Mouse (Mus musculus) MN1 (cell line): ENCODE measurements at regions not wholly inside any gene's neighbourhood (a gene's known extent, or its start where the extent isn't known, plus 50 kb on each side); places are given as distances from the start of the nearest gene placed in this dataset.
"Not testable (repeated sequence)": the region's sequence is repeated elsewhere in the genome, so short reads cannot be mapped to it uniquely, and the experiment has no call there.

Source experiments
- DNase-seq: peaks from one replicate; pipeline ENCODE4 v3.0.0-alpha.2; 2016; ENCODE audit warnings: low spot score

DNA sequence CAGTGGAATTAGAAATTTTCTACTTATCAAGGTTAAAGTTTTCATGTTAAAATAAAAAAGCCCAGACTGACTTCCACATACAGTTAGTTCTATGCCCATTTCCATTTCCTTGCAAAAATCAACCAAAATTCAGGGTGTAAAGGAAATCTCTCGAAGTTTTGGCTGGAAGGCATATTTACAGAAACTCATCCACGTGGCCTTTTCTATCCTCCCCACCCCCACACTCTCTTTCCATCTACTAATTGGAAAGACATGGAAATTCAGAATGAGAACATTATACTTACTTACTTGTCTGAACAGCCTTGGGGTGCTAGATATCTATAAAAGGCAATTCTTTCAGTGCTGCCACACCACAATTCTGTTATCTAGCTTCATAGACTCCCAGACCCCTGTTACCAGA lies 139.9 kb upstream of the Mpdz start:
- DNase-seq, result no peak

DNA sequence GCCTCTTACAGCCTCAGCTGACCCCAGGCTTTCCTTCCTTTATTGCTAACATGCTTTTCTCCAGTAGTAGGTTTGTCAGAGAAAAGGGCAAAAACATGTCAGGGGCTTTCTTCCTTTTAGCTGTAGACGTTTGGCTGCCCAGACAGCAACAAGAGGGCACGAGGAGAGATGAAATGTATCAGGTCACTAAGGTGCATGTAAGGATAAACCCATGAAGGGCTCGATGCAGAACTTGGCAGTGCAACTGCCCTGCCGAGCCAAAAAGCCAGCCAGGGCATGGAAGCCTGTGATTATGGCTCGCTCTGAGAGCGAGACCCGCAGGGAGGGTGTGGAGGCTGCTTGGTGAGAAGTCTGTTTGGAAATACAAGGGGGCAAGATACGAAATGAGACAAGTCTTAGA lies 137.9 kb upstream of the Mpdz start:
- DNase-seq, result no peak

DNA sequence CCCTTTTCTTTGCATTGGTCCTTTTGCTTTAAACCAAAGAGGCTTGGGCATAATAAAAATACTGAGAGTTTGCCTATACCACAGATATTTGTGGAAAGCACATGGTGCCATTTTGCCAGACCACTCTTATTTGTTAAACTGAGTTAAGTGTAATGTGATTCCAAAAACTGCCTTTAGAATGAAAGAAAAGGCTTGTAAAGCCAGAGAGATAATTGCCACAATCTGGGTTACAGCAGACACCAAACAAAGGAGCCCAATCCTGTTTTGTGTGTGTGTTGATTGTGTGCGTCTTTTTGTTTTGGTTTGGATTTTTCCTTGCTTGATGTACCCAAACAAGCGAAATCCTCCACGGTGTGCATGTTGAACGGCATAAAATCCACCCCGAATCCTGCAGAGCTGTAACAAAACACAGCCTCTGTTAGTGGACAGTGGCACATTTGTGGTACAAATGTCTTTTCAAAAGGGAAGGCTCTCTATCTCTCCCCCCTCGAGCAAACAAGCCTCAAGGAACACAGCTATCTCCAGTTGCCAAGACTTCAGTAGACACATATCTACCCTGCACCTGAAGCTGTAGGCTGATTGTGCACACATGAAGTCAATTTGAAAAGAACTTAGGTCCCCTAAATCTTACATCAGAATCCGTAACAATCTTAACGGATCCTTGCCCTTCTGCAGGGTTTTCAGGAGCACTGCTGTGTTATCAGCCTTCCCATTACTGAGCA lies 136.9 kb upstream of the Mpdz start:
- DNase-seq, result no peak

DNA sequence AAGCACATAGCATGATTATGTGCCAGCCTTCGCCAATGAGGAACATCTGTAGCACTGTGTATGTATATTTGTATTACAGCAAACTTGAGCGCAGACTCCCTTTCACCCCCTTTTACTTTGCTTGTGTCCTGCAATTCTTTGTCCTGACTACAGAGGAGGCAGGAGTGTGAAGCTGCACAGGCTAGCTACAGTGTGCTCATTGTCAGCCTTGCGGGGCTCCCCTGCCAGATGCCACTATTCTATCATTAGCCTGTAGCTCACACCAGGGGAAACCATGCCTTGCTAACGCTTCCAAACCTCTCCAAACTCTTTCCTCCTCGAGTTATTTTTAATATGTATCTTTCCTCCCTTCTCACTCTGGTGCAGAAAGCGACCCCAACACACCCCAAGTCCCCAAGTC lies 136.4 kb upstream of the Mpdz start:
- peak; percentile 23 for DNase-seq

DNA sequence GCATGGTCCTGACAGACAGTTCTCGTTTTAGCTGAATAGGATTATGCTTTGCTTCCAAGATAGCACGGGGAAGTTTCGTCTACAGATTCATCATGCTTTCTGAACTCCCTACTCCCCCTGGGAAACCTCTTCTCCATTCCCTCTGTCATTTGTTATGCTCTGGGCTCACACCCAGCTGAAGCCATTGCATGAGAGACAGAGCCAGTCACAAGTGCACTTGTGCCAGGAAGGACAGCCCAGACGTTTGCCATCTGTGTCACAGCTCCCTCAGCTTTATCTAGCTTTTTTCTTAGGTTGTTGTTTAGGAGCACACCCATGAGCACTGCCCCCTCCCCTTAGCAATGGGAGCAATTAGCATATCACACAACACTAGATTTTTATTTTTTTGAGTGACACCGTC lies 131.2 kb upstream of the Mpdz start:
- no peak for DNase-seq

DNA sequence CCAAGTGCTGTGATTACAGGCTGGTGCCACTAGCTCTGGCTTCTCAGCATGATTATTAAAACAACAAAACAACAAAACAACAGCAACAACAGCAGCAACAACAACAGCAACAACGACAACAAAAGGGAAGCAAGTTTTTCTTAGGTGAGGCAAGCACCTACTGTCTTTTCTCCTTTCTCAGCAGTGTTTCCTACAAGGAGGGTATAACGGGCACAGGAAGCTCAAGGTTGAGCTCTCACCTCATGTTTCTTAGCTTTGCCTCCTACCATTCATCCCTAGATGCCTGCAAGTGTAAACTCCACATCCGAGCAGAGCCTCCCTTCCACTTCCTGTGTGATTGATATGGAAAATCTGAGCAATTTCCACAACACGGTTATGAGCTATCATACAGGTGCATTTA lies 128.1 kb upstream of the Mpdz start:
- DNase-seq, result no peak

DNA sequence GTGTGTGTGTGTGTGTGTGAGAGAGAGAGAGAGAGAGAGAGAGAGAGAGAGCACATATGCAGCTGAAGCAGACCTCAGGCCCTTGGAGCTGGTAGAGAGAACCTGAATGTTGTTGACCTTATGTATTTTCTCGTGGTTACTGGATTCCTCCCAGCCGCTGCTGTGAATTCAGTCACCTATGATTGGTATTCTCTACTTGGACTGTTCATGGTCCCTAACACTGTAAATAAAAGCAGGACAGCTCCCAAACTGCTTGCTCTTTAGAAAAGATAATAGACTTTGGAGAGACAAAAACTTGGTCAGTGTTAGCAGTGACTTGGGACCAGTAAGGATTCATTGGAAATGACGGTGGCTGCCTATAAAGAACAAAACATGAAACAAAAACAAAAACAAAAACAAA lies 126.9 kb upstream of the Mpdz start:
- no peak for DNase-seq

DNA sequence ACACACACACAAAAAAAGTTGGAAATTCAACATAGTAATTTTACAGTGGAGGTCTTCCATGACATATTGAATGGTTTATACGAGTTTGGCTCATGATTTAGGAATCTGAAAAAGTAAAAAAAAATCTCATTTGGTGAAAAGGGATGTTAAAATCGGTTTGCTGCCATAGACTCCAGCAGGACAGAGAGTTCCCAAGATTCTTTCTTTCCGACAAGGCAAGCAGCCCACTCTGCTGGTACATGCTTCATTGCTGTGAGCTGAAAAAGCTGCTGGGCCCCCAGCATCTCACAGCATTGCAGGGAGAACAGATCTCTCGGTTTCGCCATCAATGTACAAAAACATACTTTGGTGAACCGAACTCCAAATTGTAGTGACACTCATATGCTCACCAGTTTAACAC lies 125.8 kb upstream of the Mpdz start:
- DNase-seq, result no peak

DNA sequence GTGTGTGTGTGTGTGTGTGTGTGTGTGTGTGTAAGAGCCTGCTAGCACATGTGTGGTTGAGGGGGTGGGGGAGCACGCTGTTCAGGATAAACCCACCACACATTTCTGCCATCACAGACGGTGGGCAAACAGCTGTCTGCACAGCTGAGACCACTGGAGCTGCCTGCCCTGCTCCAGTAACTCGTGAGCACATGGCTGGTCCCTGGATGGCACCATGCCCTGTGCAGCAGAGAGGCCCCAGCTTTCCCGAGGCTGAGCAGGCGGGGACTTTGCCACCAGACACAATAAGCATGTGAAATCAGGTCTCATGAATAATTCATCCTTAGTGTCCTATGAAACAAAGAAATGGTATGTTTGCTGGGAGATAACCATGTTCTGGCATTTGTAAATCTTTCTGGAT lies 125.3 kb upstream of the Mpdz start:
- DNase-seq, result no peak

DNA sequence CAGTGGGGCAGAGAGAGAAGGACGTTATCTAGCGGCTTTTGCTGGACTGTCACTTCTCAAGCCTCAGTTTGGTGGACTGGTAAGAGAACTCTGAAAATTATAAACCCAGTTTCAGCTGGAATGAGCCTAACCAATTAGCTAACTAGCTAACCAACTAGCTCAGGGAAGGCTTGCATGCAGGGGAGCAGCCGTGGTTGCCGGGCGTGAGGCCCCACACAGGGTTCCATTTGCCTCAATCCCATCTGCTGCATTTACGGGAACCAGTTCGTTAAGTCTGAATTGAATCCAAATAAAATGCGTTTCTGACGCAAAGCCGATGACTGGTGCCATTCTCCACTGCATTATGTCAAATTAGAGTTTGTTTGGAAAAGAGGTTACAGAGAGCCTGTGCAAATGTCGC lies 123.9 kb upstream of the Mpdz start:
- DNase-seq, result no peak

DNA sequence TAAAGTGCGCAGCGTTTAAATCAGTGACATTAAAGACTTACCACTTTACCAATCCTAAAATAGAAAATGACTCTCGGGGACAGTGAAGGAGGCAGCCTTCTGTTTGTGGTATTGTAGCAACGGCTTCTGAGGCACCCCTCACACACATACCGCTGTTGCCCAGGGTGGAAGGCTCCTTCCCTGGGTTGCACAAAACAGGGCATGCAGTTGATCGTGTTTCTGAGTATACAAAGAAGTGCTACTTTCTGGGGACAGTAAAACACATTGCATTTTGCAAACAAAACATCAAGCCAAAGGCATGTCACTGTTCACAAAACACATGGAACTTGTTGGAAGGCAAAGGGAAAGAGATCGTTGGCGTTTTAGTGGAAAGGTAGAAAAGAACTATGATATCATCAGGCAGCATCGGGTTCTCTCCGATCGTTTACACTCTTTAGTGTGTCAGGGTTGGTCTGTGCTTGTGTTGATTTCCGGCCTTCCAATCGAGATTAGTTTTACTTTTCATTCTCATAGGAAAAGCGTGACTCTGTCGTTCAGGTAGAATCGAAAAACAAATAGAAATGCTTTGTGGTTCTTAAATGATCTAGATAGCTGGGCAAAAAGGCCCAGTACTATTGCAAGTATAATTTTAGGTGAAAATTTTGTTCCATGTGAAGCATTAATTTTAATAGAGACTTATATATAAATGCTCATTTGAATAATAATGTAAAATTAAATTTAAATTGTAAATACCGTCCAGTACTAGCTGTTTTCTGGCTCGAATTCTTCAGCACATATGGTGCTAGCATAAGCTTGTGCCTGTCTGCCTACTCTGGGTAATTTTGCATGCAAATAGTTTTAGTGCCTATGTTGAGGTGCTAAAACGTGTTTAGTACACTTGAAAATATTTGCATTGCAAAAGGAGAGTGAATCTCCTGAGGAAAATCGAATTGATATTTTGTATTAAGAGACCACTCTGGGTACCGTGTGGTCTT lies 123.1 kb upstream of the Mpdz start:
- DNase-seq, result no peak

DNA sequence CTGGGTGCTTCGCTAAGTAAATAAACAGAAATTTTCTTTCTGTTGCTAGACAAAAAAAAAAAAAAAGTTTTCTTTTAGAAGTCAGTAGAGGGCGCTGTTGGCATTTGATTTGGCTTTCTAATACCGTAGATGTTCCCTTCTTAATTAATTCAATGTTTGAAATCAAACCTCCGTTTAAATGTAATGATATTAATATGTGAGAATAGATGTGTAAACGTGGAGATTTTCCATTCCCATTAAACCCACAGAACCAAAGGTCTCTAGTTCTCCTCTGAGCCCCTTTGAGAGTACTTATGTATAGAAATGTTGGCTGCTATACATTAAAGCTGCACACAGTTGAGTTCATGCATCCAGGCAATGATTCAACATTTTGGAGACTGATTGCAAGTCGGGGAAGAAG lies 121.8 kb upstream of the Mpdz start:
- peak; percentile 44 for DNase-seq

DNA sequence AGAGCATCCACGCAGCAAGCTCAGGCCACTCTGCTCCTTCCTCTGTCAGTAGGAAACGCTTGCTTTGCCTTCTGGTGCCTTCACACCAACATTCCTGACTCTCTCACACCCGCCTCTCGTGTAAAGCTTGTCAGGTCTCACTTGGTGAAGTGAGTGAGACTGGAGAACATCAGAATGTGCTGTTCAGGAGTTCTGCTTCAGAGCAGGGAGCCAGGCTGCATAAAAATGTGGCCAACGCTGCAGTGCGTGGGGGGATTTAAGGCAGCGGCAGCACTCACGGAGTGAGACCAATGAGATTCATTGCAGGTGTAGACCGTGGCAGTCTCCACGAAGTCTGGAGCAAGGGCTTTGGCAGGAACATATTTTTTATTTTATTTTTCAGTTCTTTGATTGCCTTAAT lies 121.0 kb upstream of the Mpdz start:
- no peak for DNase-seq

DNA sequence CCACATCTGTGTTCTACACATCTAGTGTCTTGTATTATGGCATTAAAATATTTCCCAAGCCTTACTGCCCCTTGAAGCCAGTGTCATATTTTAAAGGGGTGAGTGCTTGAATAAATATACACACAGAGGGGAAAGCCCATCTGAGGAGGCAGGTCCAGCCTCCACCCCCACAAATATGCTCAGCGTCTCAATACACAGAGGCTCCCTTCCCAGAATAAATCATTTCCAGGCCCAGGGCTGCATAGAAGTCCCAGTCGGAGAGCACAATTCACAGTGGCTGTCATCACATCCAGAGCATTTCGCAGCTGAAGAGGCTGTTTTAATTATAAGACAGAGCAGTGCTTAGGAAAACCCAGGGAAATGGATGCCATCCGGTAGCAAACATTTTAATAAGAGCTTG lies 118.8 kb upstream of the Mpdz start:
- no peak for DNase-seq

DNA sequence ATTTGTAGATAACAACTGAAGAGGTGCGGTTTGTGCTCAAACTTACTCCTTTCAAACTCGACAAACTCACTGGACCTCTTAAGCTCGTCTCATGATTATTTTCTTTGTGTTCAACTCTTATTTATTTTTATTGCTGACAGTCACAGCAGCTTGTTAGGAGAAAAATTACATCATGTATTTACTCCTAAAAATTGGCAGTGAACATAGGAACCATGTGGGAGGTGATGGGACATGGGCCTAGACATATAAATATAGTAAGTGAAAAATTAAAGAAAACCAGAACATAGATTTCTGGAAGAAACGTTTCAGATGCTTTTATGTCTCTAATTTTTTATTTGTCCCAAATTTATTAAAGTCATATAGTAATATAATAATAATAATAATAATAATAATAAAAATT lies 108.2 kb upstream of the Mpdz start:
- no peak for DNase-seq

DNA sequence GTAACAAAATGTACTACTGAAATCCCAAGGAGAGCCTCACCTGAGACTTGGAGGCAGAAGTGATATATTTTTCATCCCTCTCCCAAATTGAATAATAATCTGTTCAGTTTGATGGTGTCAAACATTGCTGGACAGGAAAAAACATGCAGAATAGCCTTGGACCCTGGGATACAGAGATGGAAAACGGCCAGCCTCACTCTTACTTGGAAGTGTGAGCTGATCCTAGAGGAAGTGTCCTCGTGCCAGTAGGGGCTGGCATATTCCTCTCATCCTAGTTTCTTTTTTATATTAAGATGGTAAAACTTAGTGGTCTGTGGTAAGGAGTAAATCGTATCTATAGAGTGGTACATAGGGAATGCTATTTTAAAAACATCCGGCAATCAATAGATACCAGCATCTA lies 107.6 kb upstream of the Mpdz start:
- DNase-seq, result no peak

DNA sequence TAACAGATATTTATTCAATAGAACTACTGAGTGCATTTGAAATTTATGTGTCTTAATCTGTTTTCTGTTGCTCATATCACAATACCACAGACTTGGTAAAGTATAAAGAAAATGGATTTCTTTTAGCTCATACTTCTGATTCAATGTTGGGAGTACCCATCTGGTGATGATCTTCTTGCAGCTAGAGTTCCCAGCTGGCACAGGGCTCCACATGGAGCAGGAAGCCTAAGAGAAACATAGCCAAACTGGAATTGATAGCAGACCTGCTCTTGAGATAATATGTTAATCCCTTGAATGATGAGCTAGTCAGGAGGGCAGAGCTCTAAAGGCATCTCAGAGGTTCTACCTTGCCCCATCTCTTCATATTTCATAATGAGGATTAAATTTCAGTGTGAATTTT lies 97.9 kb upstream of the Mpdz start:
- no peak for DNase-seq

DNA sequence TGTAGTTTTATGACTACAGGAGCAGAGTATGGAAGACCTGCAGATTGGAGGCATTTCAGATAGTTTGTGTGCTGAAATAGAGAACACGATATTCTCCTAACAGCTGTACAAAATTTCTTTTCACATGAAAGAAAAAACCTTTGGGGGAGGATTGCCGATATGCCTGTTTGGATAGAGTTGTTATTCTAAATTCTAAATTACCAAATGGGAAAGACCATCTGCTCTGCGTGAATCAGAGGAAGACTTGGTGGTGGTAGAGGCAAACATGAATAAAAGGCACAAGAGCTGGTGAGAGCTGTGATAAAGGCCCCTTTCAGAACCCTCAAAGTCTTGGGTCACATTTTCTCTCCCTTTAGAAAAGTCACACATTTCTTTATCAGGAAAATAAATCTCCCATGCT lies 96.9 kb upstream of the Mpdz start:
- no peak for DNase-seq

DNA sequence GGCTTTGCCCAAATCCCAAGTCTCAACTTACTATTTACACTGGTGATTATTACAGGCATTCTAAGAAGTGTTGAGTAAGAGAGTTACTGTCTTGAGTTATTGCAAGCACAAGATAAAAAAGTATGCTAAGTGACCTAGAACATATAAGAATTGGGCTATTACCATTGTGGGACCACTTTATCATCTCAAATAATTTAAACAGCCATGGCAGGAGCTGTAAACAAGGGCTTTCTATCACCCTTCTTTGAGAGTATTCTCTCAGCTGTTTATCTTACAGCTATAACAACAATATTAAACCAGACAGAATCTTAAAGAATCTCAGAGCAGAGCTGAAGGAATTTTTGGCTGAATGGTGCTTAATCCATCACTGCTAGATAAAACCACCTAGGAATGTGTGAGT lies 94.2 kb upstream of the Mpdz start:
- DNase-seq, result no peak

DNA sequence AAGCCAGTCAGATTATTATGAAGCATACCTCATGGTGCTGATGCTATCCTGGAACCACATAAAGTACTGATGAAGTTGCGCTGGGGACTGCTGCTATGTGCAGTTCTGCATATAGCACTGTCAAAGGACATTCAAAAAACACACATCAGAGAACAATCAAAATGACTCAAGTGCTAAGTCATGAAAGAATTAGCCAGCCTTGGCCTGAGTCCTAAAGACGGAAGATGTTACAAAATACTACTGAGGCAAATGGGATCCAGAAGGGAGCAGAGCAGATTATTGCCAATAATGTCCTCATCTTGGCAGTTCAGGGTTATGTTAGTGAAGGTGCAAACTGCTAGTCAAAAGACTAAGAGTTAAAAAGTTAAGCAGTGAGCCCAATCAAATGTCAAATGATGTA lies 87.9 kb upstream of the Mpdz start:
- DNase-seq, result no peak

DNA sequence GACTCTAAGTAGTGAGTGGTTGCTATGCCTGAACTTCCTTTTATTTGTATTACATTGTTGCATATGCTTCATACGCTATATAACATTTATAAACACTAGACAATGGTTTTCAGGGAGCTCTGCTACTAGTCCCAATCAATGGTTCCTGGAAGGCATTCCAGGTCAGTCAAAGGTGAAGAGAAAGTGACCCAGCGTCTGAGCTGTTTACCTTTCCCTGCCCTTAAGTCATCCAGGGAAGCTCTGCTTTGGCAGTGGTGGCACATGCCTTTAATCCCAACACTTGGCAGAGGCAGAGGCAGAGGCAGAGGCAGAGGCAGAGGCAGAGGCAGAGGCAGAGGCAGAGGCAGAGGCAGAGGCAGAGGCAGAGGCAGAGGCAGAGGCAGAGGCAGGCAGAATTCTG lies 76.5 kb upstream of the Mpdz start:
- not testable (repeated sequence) for DNase-seq

DNA sequence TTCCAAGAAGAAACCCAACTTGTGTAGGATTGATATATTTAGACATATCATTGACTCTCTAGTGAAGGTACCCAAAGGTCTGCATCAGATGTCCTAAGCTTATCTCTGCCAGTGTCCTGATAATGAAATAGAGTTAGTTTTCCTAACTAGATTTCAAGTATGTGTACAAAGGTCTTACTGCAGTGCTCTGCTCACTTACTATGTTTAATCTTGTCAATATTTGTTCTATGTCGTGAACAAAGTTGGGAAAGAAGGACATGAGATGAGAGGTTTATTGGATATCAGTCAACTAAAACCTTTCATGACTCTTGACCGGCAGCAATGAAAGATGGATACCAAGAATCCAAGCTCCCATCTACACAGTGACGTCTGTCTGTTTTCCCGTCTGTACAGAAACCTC lies 71.9 kb upstream of the Mpdz start:
- DNase-seq, result no peak

DNA sequence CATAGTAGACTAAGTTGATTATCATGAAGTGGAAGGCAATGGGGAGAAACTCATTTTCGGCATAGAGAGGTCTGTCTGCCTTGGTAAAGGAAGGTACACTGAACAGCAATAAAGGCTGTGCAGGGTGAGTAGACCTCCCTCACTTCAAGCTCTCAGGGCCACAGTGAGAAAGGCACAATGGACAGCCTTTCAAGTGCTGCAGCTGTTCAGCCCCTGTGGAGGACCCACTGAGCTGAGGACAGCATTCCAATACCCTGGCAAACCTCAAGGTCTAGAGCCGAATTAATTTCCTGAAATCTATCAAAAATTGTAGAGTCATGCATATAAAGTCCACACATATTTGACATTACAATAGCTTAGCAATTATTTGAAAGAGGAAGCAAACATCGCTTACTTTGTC lies 69.8 kb upstream of the Mpdz start:
- DNase-seq, result no peak

DNA sequence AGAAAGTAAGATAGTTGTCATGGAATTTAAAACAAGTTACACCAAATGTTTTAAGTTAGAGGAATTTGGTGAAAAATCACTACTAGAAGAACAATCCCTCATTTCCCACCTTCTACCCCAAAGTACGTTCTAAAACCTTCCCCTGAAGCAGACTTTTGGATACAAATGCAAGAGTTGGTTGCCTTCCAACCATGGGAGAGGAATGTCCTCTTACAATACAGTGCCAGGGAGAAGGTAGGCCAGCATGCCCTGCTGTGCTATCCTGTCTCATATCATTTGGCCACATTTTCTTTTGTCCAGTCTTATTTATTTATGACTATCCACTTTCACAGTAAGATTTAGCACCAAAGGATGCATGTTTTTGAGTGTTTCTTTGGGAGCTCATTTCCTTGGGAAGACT lies 66.2 kb upstream of the Mpdz start:
- no peak for DNase-seq
